Mouse (Mus musculus): ENCODE data around the gene Mmp28. TPM values are rescaled to one million over a fixed set of nuclear protein-coding genes. Genes with fewer than 3 reads are reported as not detected.
A peak's percentile ranks its signal among the peaks of the same experiment; 100 is the strongest.

Mmp28 gene
- 1.4 and 1.5 TPM in 2 replicates for polyA plus RNA-seq (2015; fragmentation: Nextera tagmentation; extraction: Ambion mirVana)

DNA sequence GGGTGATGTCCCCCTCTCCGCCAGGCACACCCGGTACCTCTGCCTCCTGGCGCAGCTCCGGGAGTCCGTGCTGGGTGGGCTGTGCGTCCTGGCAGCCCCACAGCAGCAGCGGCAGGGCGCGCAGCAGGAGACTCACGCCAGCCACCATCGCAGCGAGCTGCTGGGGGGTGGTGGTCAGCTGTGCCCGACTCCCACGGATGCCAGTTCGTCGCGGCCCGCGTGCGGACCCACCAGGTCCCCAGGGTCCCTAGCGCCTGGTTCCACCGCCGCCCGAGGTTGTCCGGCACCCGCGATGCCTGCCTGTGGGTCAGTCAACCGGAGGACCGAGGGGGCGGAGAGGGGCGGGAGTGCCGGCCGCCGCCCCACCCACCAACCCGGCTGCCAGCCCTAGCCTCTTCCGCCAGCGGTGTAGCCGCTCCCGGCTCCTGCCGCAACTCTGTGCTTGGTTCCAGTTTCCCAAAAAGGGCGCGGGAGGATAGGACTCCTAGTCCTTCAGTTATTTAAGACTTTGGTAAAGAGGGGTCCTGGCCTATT is at the start of gene Mmp28:
TSS of gene Mmp28 (minus strand) at position 361 of the 534 bp plus-strand sequence.
- WGBS: 1% methylated on average over 42 of the region's 42 CpGs
- Histone ChIP-seq H3K4me3 (replicated peaks) (peak within 1 kb of the TSS; percentile 66), H3K27ac (no peak within 1 kb of the TSS), H3K4me2 (replicated peaks) (peak within 1 kb of the TSS; percentile 98), H3K4me1 (replicated peaks) (peaks cover 12% of the 10 kb centered on the region), H3K27me3 (replicated peaks) (peaks cover 10% of the 10 kb centered on the region), H3K9ac (peak within 1 kb of the TSS; percentile 61), H3K9me3 (no peaks in the 10 kb centered on the region), H3K36me3 (no peaks in the 10 kb centered on the region)
- peak; percentile 74 for ATAC-seq

DNA sequence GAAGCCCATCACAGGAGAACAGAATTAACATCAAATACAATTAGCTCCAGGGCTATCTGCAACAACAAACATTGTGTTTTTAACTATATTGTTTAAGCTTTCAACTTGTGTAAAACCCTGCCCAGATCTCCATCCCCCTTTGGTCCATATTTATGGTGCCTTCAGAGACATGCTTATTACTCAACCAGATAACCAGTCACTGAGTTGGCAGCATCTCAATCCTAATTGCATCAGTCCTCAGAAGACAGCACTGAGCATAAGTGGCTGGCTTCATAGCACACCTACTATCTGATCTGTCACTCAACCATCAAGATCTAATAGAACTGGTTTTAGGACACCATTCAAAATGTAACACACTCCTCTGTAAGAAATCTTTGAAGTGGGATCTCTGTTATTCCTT is 46.6 kb upstream of the Mmp28 start:
- ATAC-seq: no peak
- Histone ChIP-seq H3K9me3 (no peaks in the 10 kb centered on the region), H3K27me3 (replicated peaks) (no peaks in the 10 kb centered on the region)

DNA sequence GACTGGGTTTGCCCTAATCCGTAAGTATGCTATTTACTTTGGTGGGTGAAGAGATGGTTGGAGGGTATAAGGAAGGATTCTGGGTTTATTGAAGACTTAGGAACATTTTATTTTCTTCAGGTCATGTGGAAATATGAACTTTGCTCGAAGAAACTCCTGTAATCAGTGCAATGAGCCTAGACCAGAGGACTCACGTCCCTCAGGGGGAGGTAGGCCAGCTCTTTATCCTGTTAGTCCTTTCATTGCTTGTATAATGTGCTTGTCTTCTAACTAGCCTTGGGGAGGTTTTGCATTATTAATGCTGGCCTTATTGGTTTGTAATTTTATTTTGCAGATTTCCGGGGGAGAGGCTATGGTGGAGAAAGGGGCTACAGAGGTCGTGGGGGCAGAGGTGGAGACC is 41.4 kb upstream of the Mmp28 start:
- 91% methylated on average over 5 of the region's 5 CpGs for WGBS
- Histone ChIP-seq H3K9me3 (no peaks in the 10 kb centered on the region), H3K36me3 (peaks cover 17% of the 10 kb centered on the region)

More for the DNA sequence above, 46.6 kb upstream of the Mmp28 start:
- Histone ChIP-seq H3K4me1 (replicated peaks) (no peaks in the 10 kb centered on the region), H3K4me3 (replicated peaks) (no peak overlapping the region), H3K36me3 (peaks cover 8% of the 10 kb centered on the region; the same call in 1 of the 2 replicates), H3K4me2 (replicated peaks) (no peak overlapping the region), H3K9ac (no peak overlapping the region), H3K27ac (no peak overlapping the region)

DNA sequence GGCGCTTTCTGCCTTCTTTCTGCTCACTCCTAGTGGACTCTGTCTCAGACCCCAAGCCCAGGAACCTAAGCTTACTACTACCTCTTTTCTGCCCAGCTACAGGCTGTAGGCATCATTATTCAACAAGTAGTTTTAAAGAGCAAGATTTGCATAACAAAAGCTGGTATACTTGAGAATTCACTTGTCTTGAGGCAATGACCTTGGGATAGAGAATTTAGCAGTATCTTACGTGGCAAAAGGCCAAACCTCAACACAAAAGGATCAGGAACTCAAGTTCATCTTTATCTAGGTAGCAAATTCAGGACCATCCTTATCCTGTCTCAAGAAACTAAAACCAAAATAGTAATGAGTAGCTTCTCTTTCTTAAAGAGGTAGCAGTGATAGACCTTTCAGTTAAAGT is 32.7 kb upstream of the Mmp28 start:
- H3K36me3 ChIP-seq: 0 out of 2 replicates have a peak, but pooled peaks cover 2% of the 10 kb centered on the region
- no peak overlapping the region for H3K9ac ChIP-seq
- ATAC-seq: no peak
- no peak overlapping the region for H3K27ac ChIP-seq
- H3K4me1 ChIP-seq (replicated peaks): no peaks in the 10 kb centered on the region
- no peaks in the 10 kb centered on the region for H3K9me3 ChIP-seq
- H3K4me2 ChIP-seq (replicated peaks): no peak overlapping the region
- no peak overlapping the region for H3K4me3 ChIP-seq (replicated peaks)
- H3K27me3 ChIP-seq (replicated peaks): no peaks in the 10 kb centered on the region
- 88% methylated on average over 2 of the region's 2 CpGs for WGBS

More for the DNA sequence above, 41.4 kb upstream of the Mmp28 start:
- Histone ChIP-seq H3K4me3 (replicated peaks) (no peak overlapping the region), H3K27me3 (replicated peaks) (no peaks in the 10 kb centered on the region), H3K4me1 (replicated peaks) (no peaks in the 10 kb centered on the region), H3K27ac (no peak overlapping the region), H3K9ac (no peak overlapping the region), H3K4me2 (replicated peaks) (no peak overlapping the region)
- 0 out of 2 replicates have a peak, but pooled peaks have one; percentile 39 for ATAC-seq

DNA sequence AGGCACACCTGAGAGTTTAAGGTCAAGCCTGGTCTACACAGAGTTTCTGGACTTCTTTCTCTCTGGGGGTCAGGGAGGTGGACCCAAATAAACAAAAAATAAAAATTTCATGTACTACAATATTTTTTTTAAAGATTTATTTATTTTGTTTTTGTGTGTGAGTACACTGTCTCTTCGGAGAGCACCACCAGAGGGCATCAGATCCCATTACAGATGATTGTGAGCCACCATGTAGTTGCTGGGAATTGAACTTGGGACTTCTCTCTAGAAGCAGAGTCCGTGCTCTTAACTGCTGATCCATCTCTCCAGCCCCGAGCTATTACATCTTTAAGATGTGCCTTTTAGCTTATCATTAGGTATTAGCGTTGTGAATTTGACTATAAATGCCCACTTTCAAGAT is 28.6 kb upstream of the Mmp28 start:
- peaks cover 11% of the 10 kb centered on the region; the same call in 1 of the 2 replicates for H3K36me3 ChIP-seq
- no peaks in the 10 kb centered on the region for H3K9me3 ChIP-seq
- H3K4me3 ChIP-seq (replicated peaks): no peak overlapping the region
- no peaks in the 10 kb centered on the region for H3K27me3 ChIP-seq (replicated peaks)
- no peak overlapping the region for H3K27ac ChIP-seq
- no peak for ATAC-seq
- no peak overlapping the region for H3K4me2 ChIP-seq (replicated peaks)
- no peak overlapping the region for H3K9ac ChIP-seq
- 84% methylated on average over 4 of the region's 4 CpGs for WGBS
- H3K4me1 ChIP-seq (replicated peaks): no peaks in the 10 kb centered on the region

DNA sequence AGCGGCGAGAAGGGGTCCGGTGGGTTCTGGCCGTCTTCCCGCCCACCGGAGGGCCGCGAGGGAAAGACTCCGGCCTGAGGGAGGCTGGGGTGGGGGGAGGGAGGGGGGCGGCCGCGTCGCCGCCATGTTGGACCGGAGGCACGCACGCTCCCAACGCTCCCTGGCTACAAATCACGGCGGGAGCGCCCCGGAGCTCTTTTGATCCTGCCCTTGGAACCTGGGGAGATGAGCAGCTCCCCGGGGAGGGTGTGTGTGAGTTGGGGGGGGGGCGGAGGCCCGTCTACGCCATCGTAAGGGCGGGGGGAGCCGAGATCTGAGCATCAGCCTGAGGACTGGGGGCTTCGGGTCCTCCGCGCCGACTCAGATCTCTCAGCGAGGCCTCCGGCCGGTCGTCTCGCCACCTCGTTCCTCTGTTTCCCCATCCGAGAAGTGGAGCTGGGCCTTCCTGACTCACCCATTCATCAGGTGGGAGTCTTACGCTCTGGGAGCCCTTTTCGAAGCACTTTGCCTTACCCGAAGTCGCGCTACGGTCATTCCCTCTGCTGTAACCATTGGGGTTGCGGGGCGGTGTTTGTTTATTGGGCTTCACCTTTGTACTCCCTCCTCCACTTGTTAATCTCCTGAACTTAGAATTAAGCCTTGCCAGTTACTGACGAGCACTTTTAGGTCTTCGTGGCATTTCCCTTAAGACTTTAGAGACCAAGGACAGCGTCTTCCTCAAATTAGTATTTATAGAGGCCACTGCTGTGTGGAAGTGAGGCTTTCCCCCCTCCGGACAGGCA is 10.6 kb upstream of the Mmp28 start:
- peak overlapping the region; percentile 95 for H3K9ac ChIP-seq
- H3K9me3 ChIP-seq: no peaks in the 10 kb centered on the region
- H3K4me1 ChIP-seq (replicated peaks): peaks cover 13% of the 10 kb centered on the region; the same call in 1 of the 2 replicates
- no peaks in the 10 kb centered on the region; the same call in 1 of the 2 replicates for H3K36me3 ChIP-seq
- peak; percentile 85 for ATAC-seq
- peak overlapping the region; percentile 94 for H3K4me3 ChIP-seq (replicated peaks)
- peak overlapping the region; percentile 97 for H3K27ac ChIP-seq
- no peaks in the 10 kb centered on the region for H3K27me3 ChIP-seq (replicated peaks)
- 0% methylated on average over 44 of the region's 52 CpGs for WGBS
- H3K4me2 ChIP-seq (replicated peaks): peak overlapping the region; percentile 66

DNA sequence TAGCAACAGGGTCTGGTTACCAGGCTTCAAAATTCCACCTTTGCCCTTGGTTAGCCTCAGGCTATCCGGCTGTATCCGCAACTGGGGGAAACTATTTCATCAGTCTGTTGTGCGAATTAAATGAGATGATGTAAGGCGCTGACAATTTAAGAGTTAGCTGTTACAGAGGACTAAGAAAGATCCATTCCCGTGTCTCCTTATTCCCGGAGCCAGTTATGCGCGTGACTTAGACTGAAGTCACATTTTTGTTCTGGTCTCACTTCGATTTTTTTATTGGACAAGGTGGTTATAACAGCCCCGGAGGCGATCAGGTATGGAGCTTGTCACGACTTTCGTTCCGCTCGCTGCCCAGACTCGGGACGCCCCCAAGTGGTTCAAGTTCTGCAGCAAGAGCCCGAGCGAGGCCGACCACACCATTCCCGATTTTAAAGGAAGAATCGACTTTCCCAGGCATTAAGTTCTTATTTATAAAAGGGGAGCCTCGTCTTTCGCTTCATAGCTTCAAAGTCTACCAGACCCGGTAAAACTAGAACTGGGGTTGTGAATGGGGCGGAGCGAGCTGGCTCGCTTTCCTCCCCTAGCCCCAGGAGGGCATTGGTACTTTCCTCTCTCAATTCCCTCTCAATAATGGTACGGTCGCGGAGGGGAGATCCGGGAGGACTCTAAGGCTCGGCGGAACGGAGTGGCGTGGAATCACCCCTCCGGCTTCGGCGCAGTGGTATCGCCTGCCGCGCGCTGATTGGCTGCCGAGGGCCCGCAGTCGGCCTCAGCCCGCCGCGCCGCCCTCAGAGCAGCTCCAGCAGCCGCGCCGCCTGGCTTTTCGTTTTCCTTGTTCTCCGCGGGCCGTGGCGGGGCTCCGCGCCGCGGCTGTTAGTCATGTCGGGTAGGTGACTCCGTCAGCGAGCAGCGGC is 9.7 kb upstream of the Mmp28 start, which contains the start of gene Taf15:
TSS of gene Taf15 (plus strand) at position 763 of the 911 bp plus-strand sequence.
- Histone ChIP-seq H3K4me3 (replicated peaks) (peak within 1 kb of the TSS; percentile 94), H3K4me2 (replicated peaks) (peak within 1 kb of the TSS; percentile 70), H3K36me3 (no peaks in the 10 kb centered on the region), H3K9me3 (no peaks in the 10 kb centered on the region), H3K4me1 (replicated peaks) (peaks cover 13% of the 10 kb centered on the region; the same call in 1 of the 2 replicates), H3K27me3 (replicated peaks) (no peaks in the 10 kb centered on the region), H3K27ac (peak within 1 kb of the TSS; percentile 97), H3K9ac (peak within 1 kb of the TSS; percentile 95)
- peak; percentile 98 for ATAC-seq
- under 1% methylated on average over 66 of the region's 66 CpGs for WGBS

DNA sequence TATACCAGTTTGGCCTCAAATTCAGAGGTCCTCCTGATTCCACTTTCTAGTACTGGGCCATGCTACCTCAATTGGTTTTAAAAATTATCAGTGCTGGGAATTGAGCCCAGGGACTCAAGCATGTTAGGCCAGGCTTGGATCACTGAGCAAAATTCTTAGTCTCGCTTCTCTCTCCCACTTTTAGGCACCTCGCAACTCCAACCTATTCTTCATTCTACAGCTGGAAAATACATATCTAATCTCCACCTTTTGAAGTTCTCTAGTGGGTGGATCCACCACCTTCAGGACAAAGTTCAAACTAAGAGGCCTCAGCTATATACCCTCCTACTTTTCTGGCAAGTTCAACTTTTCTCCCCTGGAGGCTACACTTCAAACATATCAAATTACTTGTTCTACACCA is 8.9 kb upstream of the Mmp28 start:
- H3K9me3 ChIP-seq: no peaks in the 10 kb centered on the region
- peak overlapping the region; percentile 70 for H3K4me2 ChIP-seq (replicated peaks)
- no peaks in the 10 kb centered on the region for H3K36me3 ChIP-seq
- H3K9ac ChIP-seq: no peak overlapping the region
- peak overlapping the region; percentile 97 for H3K27ac ChIP-seq
- H3K4me1 ChIP-seq (replicated peaks): peaks cover 20% of the 10 kb centered on the region
- peak overlapping the region; percentile 94; the same call in 1 of the 2 replicates for H3K4me3 ChIP-seq (replicated peaks)
- no peaks in the 10 kb centered on the region for H3K27me3 ChIP-seq (replicated peaks)
- WGBS: 58% methylated on average over 2 of the region's 2 CpGs
- no peak for ATAC-seq

DNA sequence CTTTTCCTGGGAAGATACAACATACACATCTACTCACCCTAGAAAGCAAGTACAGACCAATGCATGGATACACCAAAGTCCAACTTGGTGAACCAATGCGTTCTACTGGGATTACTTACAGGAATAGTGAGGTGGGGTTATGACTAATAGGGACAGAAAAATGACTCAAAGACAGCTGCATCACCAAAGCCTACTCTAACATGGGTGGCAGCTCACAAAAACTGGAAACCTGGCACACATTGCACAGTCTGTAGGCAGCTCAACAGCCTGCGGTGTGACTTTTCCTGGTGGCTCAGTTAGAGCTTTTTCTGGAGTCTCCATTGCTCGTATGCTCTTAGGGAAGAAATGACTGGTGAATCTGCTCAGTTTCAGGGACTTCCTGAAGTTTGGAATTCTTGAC is 5.9 kb upstream of the Mmp28 start:
- WGBS: 91% methylated on average over 3 of the region's 3 CpGs
- peaks cover 11% of the 10 kb centered on the region for H3K4me1 ChIP-seq (replicated peaks)
- no peak overlapping the region for H3K27ac ChIP-seq
- no peak overlapping the region for H3K4me2 ChIP-seq (replicated peaks)
- no peak for ATAC-seq
- no peak overlapping the region for H3K9ac ChIP-seq
- H3K27me3 ChIP-seq (replicated peaks): no peaks in the 10 kb centered on the region; the same call in 1 of the 2 replicates
- H3K4me3 ChIP-seq (replicated peaks): no peak overlapping the region
- no peaks in the 10 kb centered on the region for H3K9me3 ChIP-seq
- no peaks in the 10 kb centered on the region for H3K36me3 ChIP-seq

DNA sequence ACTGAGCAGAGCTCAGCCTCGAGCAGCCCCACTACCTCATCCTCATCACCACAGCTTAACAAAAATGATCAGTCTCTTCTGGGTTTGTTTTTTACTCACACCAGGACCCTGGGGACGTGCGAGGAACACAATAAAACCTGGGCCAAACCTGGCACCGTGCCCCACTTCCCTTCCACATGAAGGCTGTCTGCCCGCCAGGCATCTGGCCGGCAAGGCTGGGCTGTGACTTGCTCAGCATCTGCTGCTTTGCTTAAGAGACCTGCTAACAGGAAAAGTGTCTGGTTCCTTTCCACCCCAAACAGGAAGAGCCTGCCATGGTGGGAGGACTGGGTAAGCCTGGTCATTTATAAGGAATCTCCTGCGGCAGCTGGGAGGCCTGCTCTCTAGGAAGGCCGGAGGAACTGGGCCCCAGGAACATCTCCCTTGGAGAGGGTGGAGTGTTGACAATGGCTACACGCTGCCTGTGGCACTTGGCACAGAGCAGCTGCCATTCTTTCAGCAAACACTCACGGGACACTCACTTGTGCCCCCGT is 4.3 kb upstream of the Mmp28 start:
- Histone ChIP-seq H3K9me3 (no peaks in the 10 kb centered on the region), H3K4me3 (replicated peaks) (no peak overlapping the region), H3K27me3 (replicated peaks) (peaks cover 10% of the 10 kb centered on the region), H3K27ac (peak overlapping the region; percentile 54), H3K4me1 (replicated peaks) (peaks cover 11% of the 10 kb centered on the region), H3K4me2 (replicated peaks) (no peak overlapping the region), H3K36me3 (no peaks in the 10 kb centered on the region), H3K9ac (no peak overlapping the region)
- 47% methylated on average over 11 of the region's 11 CpGs for WGBS
- ATAC-seq: no peak

DNA sequence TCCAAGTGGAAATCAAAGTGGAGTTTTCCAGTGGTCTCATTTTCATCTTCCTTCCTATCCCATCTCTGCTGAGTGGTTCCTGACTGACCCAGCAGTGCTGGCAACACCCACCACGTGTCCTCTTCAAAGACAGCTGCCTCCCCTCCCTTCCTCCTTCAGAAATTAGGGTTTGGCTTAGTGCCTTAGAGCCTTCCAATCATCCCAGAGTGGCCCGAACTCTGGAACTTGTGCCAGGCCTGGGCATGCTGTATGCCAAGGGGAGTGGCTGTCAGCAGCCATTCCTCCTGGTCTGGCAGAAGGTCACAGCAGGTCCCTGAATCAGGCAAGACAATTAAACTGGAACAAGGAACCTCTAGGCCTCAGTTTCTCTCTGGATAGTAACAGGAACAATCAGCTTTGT is 3.1 kb upstream of the Mmp28 start:
- Histone ChIP-seq H3K27ac (peak overlapping the region; percentile 17; the same call in 1 of the 2 replicates), H3K4me2 (replicated peaks) (no peak overlapping the region), H3K36me3 (no peaks in the 10 kb centered on the region), H3K4me1 (replicated peaks) (peaks cover 7% of the 10 kb centered on the region), H3K4me3 (replicated peaks) (no peak overlapping the region), H3K27me3 (replicated peaks) (peaks cover 10% of the 10 kb centered on the region), H3K9me3 (no peaks in the 10 kb centered on the region), H3K9ac (no peak overlapping the region)
- WGBS: 42% methylated on average over 2 of the region's 2 CpGs
- no peak for ATAC-seq

Measured in intestine, embryonic 15.5 days (tissue).